Mouse (Mus musculus) urinary bladder, postnatal 4 days (tissue): Measurements from ENCODE around the gene Cfap44.

Experiments used
- DNase-seq, 2 experiments: peaks; one replicate each; pipeline ENCODE4 v3.0.0; 2021 to 2022; ENCODE audit warnings: low spot score in 2 of 2

The Cfap44 gene

DNA sequence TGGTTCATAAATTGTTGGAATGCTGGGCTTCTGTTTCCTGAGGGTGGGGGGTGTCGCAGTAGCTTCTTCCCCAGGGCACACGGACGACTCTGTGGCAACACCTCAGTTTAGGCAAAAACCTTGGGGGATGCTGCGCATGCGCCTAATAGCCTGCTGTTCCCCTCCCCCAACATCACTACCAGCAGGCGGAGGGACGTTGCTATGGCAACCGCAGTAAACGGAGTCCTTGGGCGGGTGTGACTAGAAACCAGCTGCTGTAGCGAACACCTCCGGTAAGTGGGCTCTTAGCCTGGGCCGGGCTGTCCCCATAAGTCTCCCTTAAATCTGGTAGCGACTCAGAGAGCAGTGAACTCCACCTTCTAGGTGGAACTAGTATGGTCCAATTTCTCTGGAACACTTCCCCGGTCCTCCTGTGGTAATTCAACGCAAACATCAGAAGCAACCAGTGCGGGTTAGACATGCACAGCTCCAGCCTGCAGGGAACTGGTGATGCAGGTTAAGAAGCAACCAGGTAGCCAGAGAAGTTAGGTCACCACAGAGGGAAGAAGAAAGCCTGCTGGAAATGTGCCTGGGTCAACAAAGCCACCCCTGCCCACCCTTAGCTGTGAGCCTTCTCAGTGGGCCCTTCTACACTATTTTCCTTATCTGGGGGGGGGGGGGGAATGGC is at the start of gene Cfap44:
TSS of gene Cfap44 (plus strand) at position 220 of the 667 bp plus-strand sequence.
- DNase-seq, result peak; percentile 66 to 71

DNA sequence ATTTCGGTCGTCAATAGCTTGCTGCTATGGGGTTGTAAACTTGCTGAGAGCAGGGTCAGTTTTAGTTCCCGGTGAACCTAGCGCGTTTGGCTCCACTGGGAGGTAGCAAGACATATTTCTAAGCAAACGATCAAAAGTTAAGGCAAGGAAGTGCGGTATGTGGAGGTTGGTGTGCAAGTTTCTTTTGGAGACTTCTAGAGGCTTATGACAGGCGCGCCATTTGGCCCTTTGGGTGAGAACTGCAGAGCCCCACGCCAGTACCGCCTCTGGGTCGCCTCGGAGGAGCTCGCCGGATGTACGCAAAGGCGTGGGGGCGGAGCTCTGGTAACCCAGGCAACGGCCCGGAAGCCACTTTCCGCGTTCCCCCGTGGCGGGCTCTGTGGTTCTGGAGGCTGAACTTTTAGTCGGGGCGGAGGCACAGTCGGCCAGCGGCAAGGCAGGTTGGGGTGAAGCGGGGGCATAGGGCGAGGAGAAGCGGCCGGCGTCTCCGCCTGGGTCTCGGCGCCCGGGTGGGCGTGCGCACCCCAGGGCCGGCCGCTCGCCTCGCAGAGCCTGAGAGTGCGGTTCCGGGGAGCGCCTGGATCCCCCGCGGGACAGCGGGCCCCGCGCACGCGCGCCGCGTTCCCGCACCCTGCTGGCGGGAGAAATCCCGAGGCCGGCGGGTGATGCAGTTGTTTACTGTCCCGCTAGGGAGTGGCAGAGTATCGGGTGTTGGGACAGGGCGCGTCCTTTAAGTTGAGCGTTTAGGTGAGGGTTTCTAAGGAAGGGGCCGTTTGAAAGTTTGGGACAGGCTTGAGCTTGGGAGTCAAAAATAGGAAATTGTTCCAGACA is 47.3 kb upstream of the Cfap44 start, which contains the start of gene Spice1:
TSS of gene Spice1 (plus strand) at position 51 of the 831 bp plus-strand sequence.
- DNase-seq, result peak; percentile 90 to 96

DNA sequence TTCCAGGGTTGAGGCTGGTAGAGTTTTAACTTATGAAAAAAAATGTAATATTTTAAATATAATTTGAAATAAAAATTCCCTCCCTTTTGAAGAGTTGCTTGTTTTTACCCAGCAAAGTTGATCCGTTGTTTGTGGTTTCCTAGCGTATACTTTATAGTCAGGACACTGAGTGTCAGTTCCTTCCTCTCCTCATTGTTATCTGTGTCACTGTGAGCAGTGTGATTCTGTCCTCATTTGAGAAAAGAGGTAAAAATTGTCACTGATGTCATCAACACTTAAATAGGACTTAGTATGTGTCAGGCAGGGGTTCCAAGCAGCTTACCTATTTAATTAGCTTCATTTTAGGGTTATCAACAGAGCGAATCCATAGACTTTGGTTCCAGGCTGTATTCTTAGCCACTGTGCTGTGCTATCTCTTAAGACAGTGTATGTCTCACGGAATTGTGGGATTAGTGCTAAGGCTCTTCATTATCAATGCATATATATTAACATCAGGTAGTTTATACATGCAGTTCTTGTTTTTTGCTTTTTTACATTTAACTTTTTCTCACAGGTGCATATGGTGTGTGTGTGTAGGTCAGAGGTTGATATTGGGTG is 44.7 kb upstream of the Cfap44 start:
- no peak for DNase-seq

DNA sequence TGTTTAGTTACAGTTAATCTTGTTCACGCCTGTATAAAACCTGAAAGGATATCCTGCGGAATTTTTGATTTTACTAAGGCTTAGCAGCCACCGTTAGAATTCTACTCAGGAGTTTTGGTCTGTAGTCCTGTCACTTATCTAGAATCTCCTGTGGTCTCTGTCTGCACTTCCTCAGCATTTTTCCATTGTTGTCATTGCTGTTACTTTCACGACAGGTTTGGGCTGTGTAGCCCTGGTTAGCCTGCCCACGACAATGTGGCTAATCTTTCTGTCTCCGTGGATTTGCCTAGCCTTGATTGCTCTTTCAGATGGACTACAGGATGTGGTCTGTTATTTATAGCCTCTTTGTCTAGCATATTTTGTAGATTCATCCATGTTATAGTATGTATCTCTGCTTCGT is 38.3 kb upstream of the Cfap44 start:
- no peak for DNase-seq

DNA sequence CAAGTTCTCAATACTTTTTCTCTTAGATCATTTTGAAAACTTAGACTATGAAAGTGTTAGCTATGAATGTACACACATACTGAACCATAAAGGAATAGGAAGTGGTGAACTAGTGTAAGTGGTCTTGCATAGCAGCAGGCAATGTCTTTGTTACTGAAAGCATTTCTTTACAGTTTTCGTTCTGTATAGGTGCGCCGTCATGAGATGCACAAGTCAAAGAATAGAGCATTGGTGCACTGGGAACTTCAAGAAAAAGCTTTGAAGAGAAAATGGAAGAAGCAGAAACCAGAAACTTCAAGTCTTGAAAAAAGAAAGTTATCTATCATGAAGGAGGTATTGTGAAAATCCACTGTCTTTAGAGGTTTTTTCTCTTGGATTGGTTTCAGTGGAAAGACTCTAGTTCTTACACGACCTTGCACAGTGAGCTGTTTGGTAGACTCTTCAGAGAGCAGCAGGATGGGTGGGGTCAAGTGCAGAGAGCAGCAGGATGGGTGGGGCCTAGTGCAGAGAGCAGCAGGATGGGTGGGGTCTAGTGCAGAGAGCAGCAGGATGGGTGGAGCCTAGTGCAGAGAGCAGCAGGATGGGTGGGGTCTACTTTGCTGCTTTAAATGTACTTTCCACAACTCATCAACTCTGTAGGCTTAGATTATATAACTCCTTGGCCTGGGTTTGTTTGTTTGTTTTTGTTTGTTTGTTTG is 36.9 kb upstream of the Cfap44 start:
- no peak for DNase-seq

DNA sequence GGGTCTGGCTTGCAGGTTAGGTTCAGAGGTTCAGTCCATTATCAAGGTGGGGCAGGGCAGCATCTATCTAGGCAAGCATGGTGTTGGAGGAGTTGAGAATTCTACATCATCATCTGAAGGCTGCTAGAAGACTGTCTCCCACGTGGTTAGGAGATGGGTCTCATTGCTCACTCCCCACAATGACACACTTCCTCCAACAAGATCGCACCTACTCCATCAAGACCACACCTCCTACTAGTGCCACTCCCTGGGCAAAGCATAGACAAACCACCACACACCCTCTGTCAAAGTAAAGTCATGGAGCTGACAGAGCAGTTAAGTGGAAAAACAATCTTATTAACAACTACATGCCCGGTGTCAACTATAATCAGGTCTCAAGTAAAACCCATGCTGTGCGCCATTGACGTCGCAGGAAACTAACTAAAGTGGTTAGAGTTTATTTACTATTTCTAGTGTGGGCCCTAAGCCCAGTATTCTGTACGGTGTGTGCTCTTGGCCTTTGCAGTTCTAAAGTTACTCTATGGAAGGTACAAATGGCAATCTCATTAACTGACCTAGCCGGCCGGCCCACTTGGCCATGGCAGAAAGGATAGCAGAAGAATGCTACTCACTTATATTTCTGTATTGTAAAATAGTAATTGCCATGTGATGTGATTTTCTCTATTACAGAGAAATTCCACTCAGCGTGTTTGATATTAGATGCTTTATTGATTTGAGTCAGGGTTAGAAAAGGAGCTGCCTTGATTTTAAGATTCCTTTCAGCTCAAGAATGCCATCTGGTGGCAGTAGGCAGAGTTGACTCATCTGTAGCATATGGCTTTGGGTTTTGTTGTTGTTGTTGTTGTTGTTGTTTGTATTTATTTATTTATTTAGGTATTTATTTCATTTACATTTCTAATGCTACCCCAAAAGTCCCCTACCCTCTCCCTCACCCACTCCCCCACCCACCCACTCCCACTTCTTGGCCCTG is 32.4 kb upstream of the Cfap44 start:
- DNase-seq, result no peak

DNA sequence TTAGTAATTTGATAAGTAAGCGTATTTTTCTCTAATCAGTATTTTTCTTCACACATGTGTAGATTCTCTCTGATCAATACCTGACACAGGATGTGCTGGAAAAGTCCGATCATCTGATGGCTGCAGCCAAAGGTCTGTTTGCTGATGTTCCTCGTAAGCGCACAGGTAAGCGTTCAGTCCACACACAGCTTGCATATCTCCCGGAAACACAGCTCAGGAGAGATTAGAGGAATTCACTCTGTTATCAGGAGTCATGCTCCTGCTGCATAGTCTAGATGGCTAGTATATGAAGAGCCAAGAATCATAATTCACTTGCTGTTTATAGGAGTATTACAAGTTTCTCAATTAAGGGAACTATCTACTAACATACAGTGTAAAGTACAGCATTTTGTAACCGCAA is 29.1 kb upstream of the Cfap44 start:
- no peak for DNase-seq

DNA sequence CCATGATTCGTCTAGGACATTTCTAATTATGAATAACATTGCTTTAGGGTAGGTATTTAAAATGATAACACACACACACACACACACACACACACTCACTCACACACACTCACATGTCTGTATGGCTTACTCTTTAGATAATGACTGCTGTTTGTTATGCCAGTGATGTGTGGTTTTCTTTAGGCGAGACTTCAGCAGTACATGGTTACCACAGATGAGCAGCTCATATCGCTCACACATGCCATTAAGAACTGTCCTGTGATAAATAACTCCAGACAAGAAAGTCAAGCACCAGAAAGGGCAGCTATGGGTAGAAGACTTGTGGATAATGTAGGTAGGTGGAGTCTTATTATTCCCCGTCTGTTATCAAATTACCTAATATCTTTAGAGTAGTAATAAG is 19.1 kb upstream of the Cfap44 start:
- DNase-seq, result no peak

DNA sequence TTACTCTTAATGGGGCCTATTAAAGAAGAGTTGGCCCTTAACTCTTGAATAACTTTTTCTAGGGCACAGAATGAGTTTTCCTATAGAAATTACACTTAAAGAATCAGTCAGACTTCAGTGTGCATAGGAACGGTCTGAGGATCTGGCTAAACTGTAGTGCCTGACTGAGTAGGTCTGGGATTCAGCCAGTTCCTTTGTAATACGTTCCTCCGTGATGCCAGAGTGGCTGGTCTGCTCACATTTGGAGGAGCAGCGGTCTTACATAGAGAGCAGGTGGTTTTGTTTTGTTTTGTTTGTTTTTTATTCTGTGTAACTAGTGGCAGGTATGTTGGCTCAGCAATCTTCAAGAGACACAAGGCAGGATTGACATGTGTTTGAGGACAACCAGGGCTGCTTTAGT is 14.6 kb upstream of the Cfap44 start:
- no peak for DNase-seq

DNA sequence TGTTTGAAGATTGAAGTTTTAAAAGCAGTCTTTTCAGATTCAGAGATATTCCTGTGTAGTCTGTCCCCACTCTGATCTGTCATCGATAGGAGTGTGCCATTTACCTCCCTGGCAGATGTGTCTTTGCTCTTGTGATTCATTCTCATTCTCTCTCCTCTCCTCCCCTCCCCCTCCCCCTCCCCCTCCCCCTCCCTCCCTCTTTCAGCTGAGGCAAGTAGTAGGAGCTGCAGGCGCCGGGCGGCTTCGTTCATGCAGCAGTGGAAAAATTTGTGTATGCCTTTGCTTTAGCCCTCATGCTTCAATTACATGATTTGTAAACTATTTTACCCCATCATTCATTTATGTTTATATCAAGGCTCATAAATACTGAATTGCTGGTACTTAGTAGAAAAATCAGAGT is 13.0 kb upstream of the Cfap44 start:
- no peak for DNase-seq

DNA sequence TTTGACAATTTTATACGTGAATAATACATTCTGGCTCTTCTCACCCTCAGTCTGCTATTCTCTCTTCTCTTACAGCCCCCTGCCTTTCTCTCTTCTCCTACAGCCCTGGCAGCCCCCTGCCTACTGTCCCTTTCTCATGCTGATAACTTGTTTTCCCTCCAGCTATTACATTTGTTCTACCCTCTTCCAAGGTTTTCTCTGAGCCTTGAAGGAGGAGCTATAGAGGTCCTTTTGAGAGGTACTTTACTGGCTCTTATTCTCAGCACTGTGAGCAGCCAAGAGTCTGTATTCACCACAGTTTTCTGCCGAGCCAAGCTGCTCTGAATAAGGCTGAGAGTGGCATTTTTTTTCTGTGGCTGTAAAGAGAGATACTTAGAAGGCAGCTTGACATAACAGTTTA is 11.0 kb upstream of the Cfap44 start:
- DNase-seq, result no peak

DNA sequence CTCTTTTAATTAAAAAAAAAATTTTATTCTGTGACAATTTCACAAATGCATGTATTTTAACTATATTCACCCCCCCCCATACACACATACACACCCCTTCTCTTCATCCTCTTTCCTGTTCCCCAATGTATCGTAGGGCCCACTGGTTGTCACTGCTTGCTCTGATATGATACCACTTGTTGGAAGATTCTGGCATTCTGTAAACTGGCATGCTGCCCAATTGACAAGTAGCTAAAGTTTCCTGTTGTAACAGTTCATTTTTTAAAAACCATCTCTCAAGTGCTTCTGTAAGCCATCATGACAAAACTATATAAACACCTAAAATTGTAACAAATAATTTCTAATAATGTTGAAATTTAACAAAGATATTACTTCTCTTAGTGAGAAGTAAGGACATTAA is 10.3 kb upstream of the Cfap44 start:
- no peak for DNase-seq

DNA sequence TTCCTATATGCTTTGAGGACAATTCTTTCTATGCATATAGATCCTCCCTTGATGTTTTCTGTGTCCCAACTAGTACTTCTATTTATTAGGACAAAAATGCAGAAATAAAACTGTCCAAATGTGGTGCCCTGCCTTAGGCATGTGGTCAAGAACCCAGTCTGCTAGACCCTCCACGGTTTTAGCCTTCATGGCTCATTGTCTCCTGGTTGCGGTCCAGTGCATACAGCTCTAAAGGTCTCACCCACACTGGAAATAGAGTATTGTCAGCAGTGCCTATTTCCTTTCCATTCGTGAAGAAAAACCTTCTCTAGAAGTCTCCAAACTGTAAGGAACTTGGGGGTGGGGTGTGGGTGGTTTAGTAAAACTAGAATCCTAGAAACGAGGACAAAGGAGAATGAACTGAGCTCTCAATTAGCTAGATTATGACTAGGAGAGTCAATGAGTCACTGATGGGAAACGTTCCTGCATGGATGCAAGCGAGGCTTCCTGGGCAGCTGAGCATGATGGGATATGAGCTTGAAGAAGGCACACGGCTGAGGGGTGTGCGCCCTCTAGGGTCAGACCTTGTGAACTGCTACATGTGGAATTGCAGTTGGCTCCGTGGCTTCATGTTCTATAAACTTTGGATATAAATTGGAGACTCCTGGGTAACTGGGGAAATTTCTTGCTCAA is 2.6 kb upstream of the Cfap44 start:
- DNase-seq, result peak; percentile 28 to 66

DNA sequence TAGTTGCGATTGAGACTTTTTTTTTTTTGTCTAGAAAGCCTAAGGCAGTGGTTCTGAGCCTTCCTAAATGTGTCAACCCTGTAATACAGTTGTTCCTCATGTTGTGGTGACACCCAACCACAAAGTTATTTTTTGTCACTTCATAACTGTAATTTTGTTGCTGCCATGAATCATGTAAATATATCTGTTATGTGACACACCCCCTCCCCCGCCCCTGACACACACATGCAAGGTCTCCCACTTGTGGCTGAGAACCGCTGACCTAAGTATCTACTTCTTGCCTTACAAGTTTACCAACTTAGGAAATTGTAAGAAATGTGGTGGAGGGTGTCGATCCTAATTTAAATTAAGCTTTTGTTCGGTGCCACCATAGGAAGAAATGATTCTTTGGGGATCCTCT is 10.3 kb downstream of the Cfap44 start:
- no peak for DNase-seq

DNA sequence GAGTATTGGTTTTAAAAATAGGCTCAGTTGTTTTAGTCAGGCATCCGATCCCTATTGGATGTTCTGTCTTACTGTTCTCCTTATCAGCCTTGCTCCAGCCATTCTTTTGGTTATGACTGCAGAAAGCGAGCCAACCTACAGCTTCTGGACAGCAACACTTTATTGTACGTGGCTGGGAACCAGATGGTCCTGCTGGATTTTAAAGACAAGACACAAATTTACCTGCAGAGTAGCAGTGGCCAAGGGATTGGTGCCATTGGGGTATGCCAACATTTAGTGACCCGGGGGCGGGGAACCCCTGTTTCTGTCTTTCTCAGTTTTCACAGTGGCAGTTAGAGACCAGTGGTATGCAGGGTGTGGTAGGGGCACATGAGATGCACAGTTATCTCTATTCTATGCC is 12.6 kb downstream of the Cfap44 start:
- no peak for DNase-seq

DNA sequence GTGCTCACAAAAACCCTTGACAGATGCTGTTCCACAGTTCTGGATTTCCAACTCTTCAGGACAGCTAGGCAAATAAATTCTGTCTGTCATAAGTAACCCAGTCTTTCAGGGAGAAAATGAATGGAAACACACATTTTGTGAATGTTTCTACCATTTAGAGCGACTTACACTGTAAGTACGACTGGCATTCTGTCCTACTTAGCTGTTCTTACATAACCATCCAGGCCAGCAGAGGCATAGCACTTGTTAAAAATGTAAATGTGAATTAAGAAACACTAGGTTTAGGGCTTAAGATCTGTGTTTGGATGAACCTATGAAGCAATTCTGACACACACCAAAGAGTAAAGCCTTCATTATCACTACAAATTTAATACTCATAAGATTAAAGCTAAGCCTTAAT is 13.7 kb downstream of the Cfap44 start:
- no peak for DNase-seq

DNA sequence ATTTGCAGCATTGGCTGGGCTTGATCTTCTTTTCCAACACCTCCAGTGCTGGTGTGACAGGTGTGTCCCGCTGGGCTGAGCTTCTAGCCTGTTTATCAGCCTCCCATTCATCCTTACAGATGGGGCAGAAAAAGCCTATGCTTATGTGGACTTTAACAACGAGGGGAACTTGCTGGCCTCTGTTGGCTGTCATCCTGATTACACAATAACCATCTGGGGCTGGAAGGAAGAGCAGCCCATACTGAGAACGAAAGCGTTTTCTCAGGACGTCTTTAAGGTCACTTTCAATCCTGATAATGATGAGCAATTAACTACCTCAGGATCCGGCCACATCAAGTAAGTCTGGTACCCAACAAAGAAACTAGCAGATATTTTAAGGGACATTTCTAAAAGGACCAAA is 15.6 kb downstream of the Cfap44 start:
- no peak for DNase-seq

DNA sequence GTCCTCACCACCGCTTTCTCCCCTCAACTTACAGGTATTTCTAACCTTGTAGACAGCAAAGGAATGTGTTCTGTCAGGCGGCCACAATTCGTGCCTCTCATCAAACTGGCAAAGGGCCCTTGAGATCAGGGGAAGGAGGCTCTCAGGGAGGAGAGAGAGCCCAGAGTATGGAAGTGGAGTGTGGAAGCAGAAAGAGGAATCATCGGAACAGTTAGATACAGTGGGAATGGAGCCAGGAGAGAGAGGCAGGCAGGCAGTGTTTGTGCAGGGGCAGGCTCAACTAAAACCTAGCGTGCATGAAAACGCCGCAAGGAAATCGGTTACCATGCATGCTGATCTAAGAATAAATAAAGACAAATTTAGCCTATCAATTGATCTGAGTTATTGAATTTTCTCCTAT is 23.0 kb downstream of the Cfap44 start:
- no peak for DNase-seq

DNA sequence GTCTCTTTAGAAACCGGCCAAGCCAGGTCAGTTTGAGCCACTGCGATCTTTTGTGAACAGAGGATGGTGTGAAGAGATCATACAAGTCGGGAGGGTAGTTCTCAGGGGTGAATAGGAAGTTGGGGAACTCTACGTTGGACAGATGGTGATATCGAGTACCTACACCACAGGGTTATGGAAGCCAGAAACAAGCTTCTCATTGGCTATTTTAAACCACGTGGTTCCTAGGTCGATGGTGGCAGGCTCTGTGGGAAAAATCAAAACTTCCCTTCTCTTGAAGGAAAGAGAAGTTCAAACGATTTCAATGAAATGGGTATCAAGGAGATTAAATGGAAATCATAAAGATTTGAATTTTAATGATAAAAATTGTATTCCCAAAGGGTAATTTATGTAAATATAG is 27.1 kb downstream of the Cfap44 start:
- no peak for DNase-seq

DNA sequence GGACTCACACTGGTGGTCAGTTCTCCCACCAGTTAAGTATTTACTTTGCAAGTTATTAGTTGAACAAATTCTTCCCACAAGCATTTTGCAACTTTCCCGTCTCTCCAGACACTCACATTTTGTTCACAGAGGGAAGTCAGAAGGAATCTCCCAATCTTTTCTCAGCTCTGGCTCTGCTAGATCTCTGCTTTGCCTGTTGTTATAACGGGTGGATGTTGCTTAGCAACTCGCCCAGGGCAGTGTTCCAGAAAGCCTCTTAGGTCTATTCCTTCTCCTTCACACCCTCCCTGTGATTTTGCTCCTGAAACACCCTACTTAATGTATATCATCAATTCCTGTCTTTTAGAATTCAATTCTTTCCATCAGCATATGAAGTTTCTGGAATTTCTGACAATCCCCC is 28.9 kb downstream of the Cfap44 start:
- no peak for DNase-seq

DNA sequence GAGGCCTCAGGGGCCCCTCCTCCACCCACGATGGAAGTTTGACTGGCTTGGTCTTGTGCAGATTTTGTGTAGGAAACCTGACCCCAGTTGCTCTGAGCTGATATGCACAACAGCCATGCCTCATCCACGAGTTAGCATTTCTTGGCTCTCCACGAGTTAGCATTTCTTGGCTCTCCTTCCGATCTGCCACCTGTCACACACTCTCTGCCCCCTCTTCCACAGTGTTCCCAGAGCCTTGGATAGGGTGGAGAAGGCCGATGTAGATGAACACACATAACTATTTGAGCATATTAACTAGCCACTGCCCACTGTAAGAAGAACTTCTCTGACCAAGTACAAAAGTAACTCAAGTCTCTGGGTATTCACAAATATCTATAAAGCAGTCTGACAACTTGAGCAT is 33.9 kb downstream of the Cfap44 start:
- DNase-seq, result no peak
